Mouse (Mus musculus): ENCODE measurements around the gene Fzd2.
"Not testable (repeated sequence)": the region's sequence is repeated elsewhere in the genome, so short reads cannot be mapped to it uniquely, and the experiment has no call there.

Gene Fzd2

GRCm38 (mm10) chr11:102604010-102604584, at the start of gene Fzd2:
TSS of gene Fzd2 (plus strand) at chr11:102604396.
- CTCF ChIA-PET: interaction anchor here (0.7 kb wide), 1 partner anchor 34 kb away, joined by 3 read pairs; no protein-coding TSS in a partner anchor

- CTCF ChIA-PET: interaction anchor here (0.5 kb wide), 1 partner anchor 171 kb away, joined by 5 read pairs; no protein-coding TSS in a partner anchor
Observed at GRCm38 (mm10) chr11:102555400-102556030, 48.7 kb upstream of the Fzd2 start.

- CTCF ChIA-PET: no interaction called here
Observed at GRCm38 (mm10) chr11:102556031-102556715, 48.0 kb upstream of the Fzd2 start, which contains the start of gene Gpatch8. TSS of gene Gpatch8 (minus strand) at chr11:102556392.

- CTCF ChIA-PET: interaction anchor here (0.6 kb wide), 3 partner anchors 8 to 337 kb away, joined by 3 to 7 read pairs (median 4); no protein-coding TSS in a partner anchor
Observed at GRCm38 (mm10) chr11:102556716-102557074, 47.5 kb upstream of the Fzd2 start.

- CTCF ChIA-PET: interaction anchor here (0.6 kb wide), 4 partner anchors 9 to 338 kb away, joined by 3 to 7 read pairs (median 5); no protein-coding TSS in a partner anchor
Observed at GRCm38 (mm10) chr11:102557386-102557785, 46.8 kb upstream of the Fzd2 start.

GRCm38 (mm10) chr11:102558704-102559103, 45.5 kb upstream of the Fzd2 start:
- CTCF ChIA-PET: interaction anchor here (0.6 kb wide), 1 partner anchor 15 kb away, joined by 5 read pairs; no protein-coding TSS in a partner anchor

- CTCF ChIA-PET: not testable (repeated sequence)
Observed at GRCm38 (mm10) chr11:102564952-102565671, 39.1 kb upstream of the Fzd2 start.

GRCm38 (mm10) chr11:102565741-102566140, 38.5 kb upstream of the Fzd2 start:
- CTCF ChIA-PET: no interaction called here

GRCm38 (mm10) chr11:102566290-102566689, 37.9 kb upstream of the Fzd2 start:
- CTCF ChIA-PET: no interaction called here

- CTCF ChIA-PET: no interaction called here
Observed at GRCm38 (mm10) chr11:102567157-102567556, 37.0 kb upstream of the Fzd2 start.

GRCm38 (mm10) chr11:102567723-102568122, 36.5 kb upstream of the Fzd2 start:
- CTCF ChIA-PET: no interaction called here

- CTCF ChIA-PET: no interaction called here
Observed at GRCm38 (mm10) chr11:102568191-102568590, 36.0 kb upstream of the Fzd2 start.

- CTCF ChIA-PET: no interaction called here
Observed at GRCm38 (mm10) chr11:102568756-102569377, 35.3 kb upstream of the Fzd2 start.

GRCm38 (mm10) chr11:102572866-102573663, 31.1 kb upstream of the Fzd2 start:
- CTCF ChIA-PET: interaction anchor here (0.5 kb wide), 1 partner anchor 60 kb away, joined by 3 read pairs; no protein-coding TSS in a partner anchor

- CTCF ChIA-PET: no interaction called here
Observed at GRCm38 (mm10) chr11:102575034-102575433, 29.2 kb upstream of the Fzd2 start.

GRCm38 (mm10) chr11:102576050-102576754, 28.0 kb upstream of the Fzd2 start:
- CTCF ChIA-PET: interaction anchor here (0.7 kb wide), 1 partner anchor 433 kb away, joined by 9 read pairs; no protein-coding TSS in a partner anchor

GRCm38 (mm10) chr11:102578341-102579118, 25.7 kb upstream of the Fzd2 start:
- CTCF ChIA-PET: interaction anchor here (0.6 kb wide), 1 partner anchor 112 kb away, joined by 4 read pairs; no protein-coding TSS in a partner anchor

- CTCF ChIA-PET: interaction anchor here (0.6 kb wide), 1 partner anchor 16 kb away, joined by 11 read pairs; no protein-coding TSS in a partner anchor
Observed at GRCm38 (mm10) chr11:102579165-102580033, 24.8 kb upstream of the Fzd2 start, which contains the start of gene Gm11627. TSS of gene Gm11627 (minus strand) at chr11:102579461.

Data from spleen, embryonic (tissue).